Mouse (Mus musculus) C2C12 (cell line): Measurements from ENCODE around the gene Ehd2.

Source experiments
- CTCF ChIP-seq: IDR thresholded peaks from one replicate; pipeline ENCODE4 v1.5.1; 2011; ENCODE audit not compliant: control insufficient read depth, insufficient read depth, insufficient read length
- USF1 ChIP-seq: IDR thresholded peaks from one replicate; pipeline ENCODE4 v1.6.1; 2011; ENCODE audit warnings: low read depth, mild to moderate bottlenecking, control low read depth, moderate library complexity

DNA sequence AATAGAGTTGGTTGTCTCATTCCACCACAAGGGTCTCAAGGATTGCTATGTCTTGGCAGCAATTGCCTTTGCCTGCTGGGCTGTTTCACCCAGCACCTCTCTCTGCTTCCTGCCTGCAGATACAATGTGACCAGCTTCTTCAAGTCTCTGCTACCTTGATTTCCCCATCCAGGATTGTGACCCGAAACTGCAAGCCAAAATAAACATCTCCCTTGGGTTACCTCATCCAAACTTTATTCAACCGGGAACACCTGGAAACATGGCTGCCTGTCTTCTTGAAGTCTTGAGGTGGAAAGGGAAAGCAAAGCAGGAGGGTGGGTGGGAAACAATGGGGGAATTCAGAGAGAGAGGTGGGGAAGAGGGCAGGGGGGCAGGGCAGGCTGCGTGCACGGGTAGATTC lies 50.4 kb downstream of the Ehd2 start:
- TF ChIP-seq CTCF = no peak
- no peak for TF ChIP-seq USF1
